Mouse (Mus musculus) E14TG2a.4 (cell line): Measurements from ENCODE around the gene Fam83e.

Experiments used
- CTCF ChIP-seq: conservative IDR thresholded peaks from 2 replicates; pipeline ENCODE4 v1.5.1; 2014; ENCODE audit warnings: low read length
- NANOG ChIP-seq: IDR thresholded peaks from 2 replicates; pipeline ENCODE4 v1.6.1; 2014; ENCODE audit warnings: borderline replicate concordance, low read length, mixed read lengths
- POU5F1 ChIP-seq: IDR thresholded peaks from 2 replicates; pipeline ENCODE4 v1.6.1; 2014; ENCODE audit warnings: low read length, borderline replicate concordance

DNA sequence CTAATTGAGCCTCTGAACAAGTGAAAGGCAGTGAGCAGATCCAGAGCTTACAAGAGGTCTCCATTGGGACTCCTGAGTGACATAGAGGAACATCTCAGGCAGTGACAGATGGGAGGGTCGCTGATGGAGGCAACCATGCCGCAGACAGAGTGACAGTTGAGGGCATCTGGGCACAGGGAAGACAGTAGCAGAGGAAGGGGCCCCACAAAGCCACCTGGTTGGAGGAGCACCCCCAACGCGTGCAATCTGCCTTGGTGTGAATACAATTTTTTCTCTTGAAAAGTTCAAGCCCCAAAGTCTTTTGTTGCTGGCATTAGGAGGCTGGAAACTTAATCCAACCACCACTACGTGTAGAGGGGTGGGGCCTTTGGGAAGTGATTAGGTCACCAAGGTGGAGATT lies 39.1 kb downstream of the Fam83e start:
- TF ChIP-seq CTCF (no peak), NANOG (no peak), POU5F1 (no peak)
